In genomic region chr4:115884022-115884421, GRCm38 (mm10) we compare ENCODE assay signal across 27 mouse cellular contexts. TPM values are rescaled to one million over a fixed set of nuclear protein-coding genes. Genes with fewer than 3 reads are reported as not detected.
DNase-seq lines count a peak whose midpoint lies in the region; ATAC-seq lines count a peak whose summit lies in the region.
"Had no signal": no experiment of that assay in that cellular context is flagged by ENCODE, and none has a peak within 500 bp of the region (broad histone marks: within the 10 kb centered on the region; RNA-seq: fewer than 3 reads in every experiment).

TSS of gene Kncn (plus strand) at chr4:115884400.

- no peaks in the 10 kb centered on the region for H3K36me3 ChIP-seq in embryonic facial prominence, embryonic 12.5 days
- no peaks in the 10 kb centered on the region for H3K36me3 ChIP-seq in embryonic facial prominence, embryonic 10.5 days (replicated peaks)
- H3K36me3 ChIP-seq in kidney, embryonic 15.5 days, result no peaks in the 10 kb centered on the region
- no peaks in the 10 kb centered on the region for H3K36me3 ChIP-seq in midbrain, embryonic 10.5 days
- no peaks in the 10 kb centered on the region for H3K36me3 ChIP-seq in midbrain, embryonic 11.5 days (ENCODE audit: control insufficient read depth, insufficient read depth, low read length)
- H3K36me3 ChIP-seq: embryonic facial prominence, embryonic 15.5 days; hindbrain, embryonic 12.5 days had no signal

- 0 out of 2 replicates have a peak, but pooled peaks have one; percentile 2 for ATAC-seq in embryonic facial prominence, embryonic 12.5 days (ENCODE audit: insufficient number of reproducible peaks, insufficient read depth, low FRiP score, low TSS enrichment)
- ATAC-seq in kidney, embryonic 15.5 days (replicated peaks; ENCODE audit: low FRiP score), result 0 out of 2 replicates have a peak, but pooled peaks have one; percentile 40
- ATAC-seq in midbrain, embryonic 11.5 days (ENCODE audit: low FRiP score), result no peak
- ATAC-seq: activated CD4-positive, CD25-positive, alpha-beta regulatory T cell, adult 4 months; forebrain, embryonic 14.5 days; forebrain, postnatal 0 days had no signal

- H3K4me2 ChIP-seq in embryonic facial prominence, embryonic 12.5 days (replicated peaks), result no peak within 1 kb of the TSS
- no peak within 1 kb of the TSS for H3K4me2 ChIP-seq in kidney, embryonic 15.5 days
- no peak within 1 kb of the TSS for H3K4me2 ChIP-seq in midbrain, embryonic 11.5 days
- H3K4me2 ChIP-seq: embryonic facial prominence, embryonic 15.5 days; heart, embryonic 11.5 days; hindbrain, embryonic 12.5 days had no signal

- peaks cover 17% of the 10 kb centered on the region for H3K27me3 ChIP-seq in embryonic facial prominence, embryonic 12.5 days
- peaks cover 34% of the 10 kb centered on the region for H3K27me3 ChIP-seq in embryonic facial prominence, embryonic 10.5 days (replicated peaks; ENCODE audit: low read depth, poor library complexity, severe bottlenecking)
- peaks cover 17% of the 10 kb centered on the region; the same call in 1 of the 2 replicates for H3K27me3 ChIP-seq in kidney, embryonic 15.5 days
- H3K27me3 ChIP-seq in midbrain, embryonic 10.5 days (ENCODE audit: low read depth, poor library complexity, severe bottlenecking), result peaks cover 10% of the 10 kb centered on the region
- H3K27me3 ChIP-seq in midbrain, embryonic 11.5 days (ENCODE audit: control insufficient read depth, insufficient read depth, low read length), result peaks cover 2% of the 10 kb centered on the region; the same call in 1 of the 2 replicates

- 68% methylated on average over 6 of the region's 6 CpGs for WGBS in embryonic facial prominence, embryonic 12.5 days
- 74% methylated on average over 6 of the region's 6 CpGs for WGBS in embryonic facial prominence, embryonic 10.5 days
- WGBS in kidney, embryonic 15.5 days, result 65% methylated on average over 6 of the region's 6 CpGs
- 79% methylated on average over 6 of the region's 6 CpGs for WGBS in midbrain, embryonic 10.5 days
- WGBS in midbrain, embryonic 11.5 days, result 72% methylated on average over 6 of the region's 6 CpGs

- DNase-seq in embryonic facial prominence, embryonic 10.5 days (ENCODE audit: low spot score), result no peak
- no peak for DNase-seq in kidney, adult 9 months
- DNase-seq in midbrain, embryonic 10.5 days (ENCODE audit: low spot score), result no peak
- no peak for DNase-seq in midbrain, embryonic 11.5 days (ENCODE audit: low spot score, missing footprints)
- peak; percentile 14 to 61 for DNase-seq in kidney, postnatal 25 days
- DNase-seq: adrenal gland, adult 8-10 months; adrenal gland, postnatal 25 days; cerebellum, adult 11-12 months; cerebellum, adult 8-10 months; cerebellum, postnatal 10 days; cerebellum, postnatal 36 days; embryo, embryonic 11 days; forebrain, postnatal 0 days; gastrocnemius, adult 2 months; gastrocnemius, postnatal 14 days; heart, adult 11 months had no signal

- no peaks in the 10 kb centered on the region for H3K4me1 ChIP-seq in embryonic facial prominence, embryonic 12.5 days
- H3K4me1 ChIP-seq in embryonic facial prominence, embryonic 10.5 days, result peaks cover 23% of the 10 kb centered on the region
- H3K4me1 ChIP-seq in kidney, embryonic 15.5 days, result no peaks in the 10 kb centered on the region
- peaks cover 55% of the 10 kb centered on the region for H3K4me1 ChIP-seq in midbrain, embryonic 10.5 days
- H3K4me1 ChIP-seq in midbrain, embryonic 11.5 days (ENCODE audit: control insufficient read depth, insufficient read depth, low read length), result peaks cover 31% of the 10 kb centered on the region
- H3K4me1 ChIP-seq: embryonic facial prominence, embryonic 15.5 days had no signal

- no peaks in the 10 kb centered on the region for H3K9me3 ChIP-seq in embryonic facial prominence, embryonic 12.5 days
- H3K9me3 ChIP-seq in embryonic facial prominence, embryonic 10.5 days, result no peaks in the 10 kb centered on the region
- H3K9me3 ChIP-seq in kidney, embryonic 15.5 days (replicated peaks), result no peaks in the 10 kb centered on the region
- no peaks in the 10 kb centered on the region for H3K9me3 ChIP-seq in midbrain, embryonic 10.5 days (replicated peaks)
- H3K9me3 ChIP-seq in midbrain, embryonic 11.5 days (ENCODE audit: control insufficient read depth, low read length), result no peaks in the 10 kb centered on the region
- H3K9me3 ChIP-seq: embryonic facial prominence, embryonic 15.5 days; hindbrain, embryonic 12.5 days had no signal

- no peak within 1 kb of the TSS for H3K4me3 ChIP-seq in embryonic facial prominence, embryonic 12.5 days
- H3K4me3 ChIP-seq in embryonic facial prominence, embryonic 10.5 days, result no peak within 1 kb of the TSS
- H3K4me3 ChIP-seq in kidney, embryonic 15.5 days (replicated peaks), result no peak within 1 kb of the TSS
- H3K4me3 ChIP-seq in midbrain, embryonic 10.5 days, result no peak within 1 kb of the TSS
- H3K4me3 ChIP-seq in midbrain, embryonic 11.5 days (ENCODE audit: low read depth, low read length), result no peak within 1 kb of the TSS
- H3K4me3 ChIP-seq: embryonic facial prominence, embryonic 15.5 days; gastrocnemius, adult 2 months; hindbrain, embryonic 12.5 days had no signal

- H3K27ac ChIP-seq in embryonic facial prominence, embryonic 12.5 days, result no peak within 1 kb of the TSS
- H3K27ac ChIP-seq in embryonic facial prominence, embryonic 10.5 days (replicated peaks), result no peak within 1 kb of the TSS
- H3K27ac ChIP-seq in kidney, embryonic 15.5 days, result no peak within 1 kb of the TSS
- peak within 1 kb of the TSS; percentile 96 for H3K27ac ChIP-seq in midbrain, embryonic 10.5 days (replicated peaks)
- no peak within 1 kb of the TSS for H3K27ac ChIP-seq in midbrain, embryonic 11.5 days (ENCODE audit: low read depth, low read length)
- H3K27ac ChIP-seq: embryonic facial prominence, embryonic 15.5 days; gastrocnemius, adult 2 months; hindbrain, embryonic 12.5 days had no signal

- no peak within 1 kb of the TSS for H3K9ac ChIP-seq in embryonic facial prominence, embryonic 12.5 days
- H3K9ac ChIP-seq in kidney, embryonic 15.5 days, result no peak within 1 kb of the TSS
- no peak within 1 kb of the TSS for H3K9ac ChIP-seq in midbrain, embryonic 11.5 days (ENCODE audit: low read length)
- H3K9ac ChIP-seq: embryonic facial prominence, embryonic 15.5 days; forebrain, postnatal 0 days; hindbrain, embryonic 12.5 days had no signal

RNA-seq across cellular contexts. Expression of gene Kncn, which starts in this region (rescaled TPM):
- polyA plus RNA-seq in embryonic facial prominence, embryonic 12.5 days (2016; fragmentation: Nextera tagmentation; extraction: Ambion mirVana), result not detected in 2 replicates
- polyA plus RNA-seq in embryonic facial prominence, embryonic 10.5 days (2016; fragmentation: Nextera tagmentation; extraction: Ambion mirVana), result not detected in 2 replicates
- polyA plus RNA-seq in kidney, embryonic 15.5 days (2015; fragmentation: Nextera tagmentation; extraction: Ambion mirVana), result 0.08 TPM in 1 of 2 replicates, not detected in the other
- 0.07 TPM in 1 of 2 replicates, not detected in the other for polyA plus RNA-seq in midbrain, embryonic 10.5 days (2016; fragmentation: Nextera tagmentation; extraction: Ambion mirVana)
- polyA plus RNA-seq in midbrain, embryonic 11.5 days (2014; fragmentation: Nextera tagmentation; extraction: Ambion mirVana), result not detected in 2 replicates
- polyA plus RNA-seq: activated CD4-positive, CD25-positive, alpha-beta regulatory T cell, adult 4 months; embryonic facial prominence, embryonic 11.5 days; embryonic facial prominence, embryonic 15.5 days; forebrain, embryonic 11.5 days; forebrain, embryonic 14.5 days; heart, embryonic 11.5 days; heart, embryonic 14.5 days; heart, postnatal 0 days; hindbrain, embryonic 12.5 days had no signal

Comparison
In these comparisons a context has a peak if more than half of its experiments do, and no peak if none do; other contexts are left out.
1. DNase-seq: peak in kidney, postnatal 25 days (2 of 2); none in embryonic facial prominence, embryonic 10.5 days (single experiment), kidney, adult 9 months (single experiment), midbrain, embryonic 10.5 days (single experiment) and midbrain, embryonic 11.5 days (single experiment).
2. Peak in ATAC-seq in embryonic facial prominence, embryonic 12.5 days; RNA of the gene not detected or under 1 TPM.
3. Peak in ATAC-seq in kidney, embryonic 15.5 days; RNA of the gene not detected or under 1 TPM.